Mouse (Mus musculus) midbrain, embryonic 10.5 days (tissue): Measurements from ENCODE around the gene Spata18. TPM values are rescaled to one million over a fixed set of nuclear protein-coding genes. Genes with fewer than 3 reads are reported as not detected.

Experiments used
- DNase-seq: peaks from one replicate; pipeline ENCODE4 v3.0.0-alpha.2; 2017; ENCODE audit warnings: low spot score
- H3K27ac ChIP-seq: fragments of 300-500 bp; sonication (generic); replicated peaks from 2 replicates; pipeline ENCODE4 v1.5.1; 2016; ENCODE audit warnings: mild to moderate bottlenecking
- H3K27me3 ChIP-seq: fragments of 300-500 bp; sonication (generic); 2 replicates; pipeline ENCODE4 v1.6.1; 2016; ENCODE audit warnings: low read depth, mild to moderate bottlenecking; ENCODE audit not compliant: poor library complexity, severe bottlenecking
- H3K36me3 ChIP-seq: fragments of 300-500 bp; sonication (generic); 2 replicates; pipeline ENCODE4 v1.6.1; 2016; ENCODE audit warnings: mild to moderate bottlenecking, moderate library complexity
- H3K4me1 ChIP-seq: fragments of 300-500 bp; sonication (generic); 2 replicates; pipeline ENCODE4 v1.6.1; 2016
- H3K4me3 ChIP-seq: fragments of 300-500 bp; sonication (generic); 2 replicates; pipeline ENCODE4 v1.5.1; 2016; ENCODE audit warnings: mild to moderate bottlenecking, moderate library complexity
- H3K9me3 ChIP-seq: fragments of 300-500 bp; sonication (generic); replicated peaks from 2 replicates; pipeline ENCODE4 v1.6.1; 2016; ENCODE audit warnings: mild to moderate bottlenecking
- WGBS: fragments of 180-500 bp; shearing (Covaris S2); methylation state at CpG from one replicate; pipeline ENCODE4 v1.1.7; 2016; 5-methylcytosine and 5-hydroxymethylcytosine counted together
- polyA plus RNA-seq: library from polyadenylated mRNA; unstranded; fragments of >200 nt; fragmentation: Nextera tagmentation; extraction: Ambion mirVana; gene quantifications from 2 replicates; pipeline ENCODE4 v1.2.1, GENCODE M21; 2016

Spata18 gene
- polyA plus RNA-seq, 1 experiment from 2014 or later, result not detected

- Histone ChIP-seq H3K9me3 (no peaks in the 10 kb centered on the region), H3K36me3 (no peaks in the 10 kb centered on the region), H3K4me1 (no peaks in the 10 kb centered on the region), H3K4me3 (no peak overlapping the region), H3K27ac (no peak overlapping the region), H3K27me3 (no peaks in the 10 kb centered on the region)
- 89% methylated on average over 3 of the region's 3 CpGs for WGBS
- DNase-seq, result no peak
Observed at GRCm38 (mm10) chr5:73675604-73676003, 24.4 kb downstream of the Spata18 start.

GRCm38 (mm10) chr5:73676626-73677025 is 25.4 kb downstream of the Spata18 start:
- no peaks in the 10 kb centered on the region for H3K36me3 ChIP-seq
- no peaks in the 10 kb centered on the region for H3K4me1 ChIP-seq
- WGBS, result 81% methylated on average over 13 of the region's 13 CpGs
- no peak overlapping the region for H3K4me3 ChIP-seq
- no peak for DNase-seq
- no peaks in the 10 kb centered on the region for H3K27me3 ChIP-seq
- no peak overlapping the region for H3K27ac ChIP-seq
- H3K9me3 ChIP-seq, result no peaks in the 10 kb centered on the region

- H3K36me3 ChIP-seq, result no peaks in the 10 kb centered on the region
- H3K9me3 ChIP-seq, result no peaks in the 10 kb centered on the region
- H3K27me3 ChIP-seq, result no peaks in the 10 kb centered on the region
- 84% methylated on average over 6 of the region's 6 CpGs for WGBS
- peaks cover 3% of the 10 kb centered on the region; the same call in 1 of the 2 replicates for H3K4me1 ChIP-seq
- H3K27ac ChIP-seq, result no peak overlapping the region
- no peak overlapping the region for H3K4me3 ChIP-seq
- DNase-seq, result no peak
Observed at GRCm38 (mm10) chr5:73683221-73683620, 32.0 kb downstream of the Spata18 start.

- 70% methylated on average over 9 of the region's 9 CpGs for WGBS
- H3K27ac ChIP-seq, result no peak overlapping the region
- DNase-seq, result no peak
- H3K36me3 ChIP-seq, result no peaks in the 10 kb centered on the region
- H3K9me3 ChIP-seq, result no peaks in the 10 kb centered on the region
- H3K4me3 ChIP-seq, result no peak overlapping the region
- no peaks in the 10 kb centered on the region for H3K27me3 ChIP-seq
- H3K4me1 ChIP-seq, result peaks cover 3% of the 10 kb centered on the region; the same call in 1 of the 2 replicates
Observed at GRCm38 (mm10) chr5:73683706-73684409, 32.7 kb downstream of the Spata18 start.

- H3K27me3 ChIP-seq, result no peaks in the 10 kb centered on the region
- DNase-seq, result no peak
- no peaks in the 10 kb centered on the region for H3K9me3 ChIP-seq
- H3K4me3 ChIP-seq, result no peak overlapping the region
- peaks cover 3% of the 10 kb centered on the region; the same call in 1 of the 2 replicates for H3K4me1 ChIP-seq
- H3K36me3 ChIP-seq, result no peaks in the 10 kb centered on the region
- 43% methylated on average over 4 of the region's 4 CpGs for WGBS
- H3K27ac ChIP-seq, result no peak overlapping the region
Observed at GRCm38 (mm10) chr5:73686149-73686548, 35.0 kb downstream of the Spata18 start.

- H3K27me3 ChIP-seq, result no peaks in the 10 kb centered on the region
- H3K27ac ChIP-seq, result no peak overlapping the region
- peaks cover 10% of the 10 kb centered on the region; the same call in 1 of the 2 replicates for H3K4me1 ChIP-seq
- WGBS, result 92% methylated on average over 1 of the region's 1 CpGs
- H3K36me3 ChIP-seq, result no peaks in the 10 kb centered on the region
- DNase-seq, result no peak
- no peaks in the 10 kb centered on the region for H3K9me3 ChIP-seq
- H3K4me3 ChIP-seq, result no peak overlapping the region
Observed at GRCm38 (mm10) chr5:73688576-73688975, 37.4 kb downstream of the Spata18 start.

GRCm38 (mm10) chr5:73690146-73690545 is 39.0 kb downstream of the Spata18 start:
- no peaks in the 10 kb centered on the region for H3K9me3 ChIP-seq
- no peaks in the 10 kb centered on the region for H3K36me3 ChIP-seq
- no peaks in the 10 kb centered on the region for H3K27me3 ChIP-seq
- H3K4me1 ChIP-seq, result peaks cover 10% of the 10 kb centered on the region; the same call in 1 of the 2 replicates
- WGBS, result 53% methylated on average over 2 of the region's 2 CpGs
- H3K4me3 ChIP-seq, result no peak overlapping the region
- DNase-seq, result no peak
- H3K27ac ChIP-seq, result no peak overlapping the region

- DNase-seq, result no peak
- Histone ChIP-seq H3K9me3 (no peaks in the 10 kb centered on the region), H3K27ac (no peak overlapping the region), H3K4me1 (peaks cover 10% of the 10 kb centered on the region; the same call in 1 of the 2 replicates), H3K36me3 (no peaks in the 10 kb centered on the region), H3K4me3 (no peak overlapping the region), H3K27me3 (no peaks in the 10 kb centered on the region)
- WGBS, result 28% methylated on average over 15 of the region's 15 CpGs
Observed at GRCm38 (mm10) chr5:73691723-73692520, 40.7 kb downstream of the Spata18 start.

GRCm38 (mm10) chr5:73693778-73694177 is 42.6 kb downstream of the Spata18 start:
- H3K27me3 ChIP-seq, result no peaks in the 10 kb centered on the region
- H3K36me3 ChIP-seq, result no peaks in the 10 kb centered on the region
- no peaks in the 10 kb centered on the region for H3K9me3 ChIP-seq
- no peak overlapping the region for H3K4me3 ChIP-seq
- WGBS, result 84% methylated on average over 1 of the region's 1 CpGs
- H3K4me1 ChIP-seq, result peaks cover 7% of the 10 kb centered on the region; the same call in 1 of the 2 replicates
- no peak for DNase-seq
- H3K27ac ChIP-seq, result no peak overlapping the region

- Histone ChIP-seq H3K27me3 (no peaks in the 10 kb centered on the region), H3K36me3 (no peaks in the 10 kb centered on the region), H3K4me3 (no peak overlapping the region), H3K4me1 (peaks cover 7% of the 10 kb centered on the region; the same call in 1 of the 2 replicates), H3K9me3 (no peaks in the 10 kb centered on the region), H3K27ac (no peak overlapping the region)
- DNase-seq, result no peak
- 81% methylated on average over 4 of the region's 4 CpGs for WGBS
Observed at GRCm38 (mm10) chr5:73694254-73695015, 43.3 kb downstream of the Spata18 start.

GRCm38 (mm10) chr5:73697700-73698099 is 46.5 kb downstream of the Spata18 start:
- no peaks in the 10 kb centered on the region for H3K9me3 ChIP-seq
- DNase-seq, result no peak
- no peaks in the 10 kb centered on the region for H3K27me3 ChIP-seq
- H3K36me3 ChIP-seq, result no peaks in the 10 kb centered on the region
- H3K4me1 ChIP-seq, result no peaks in the 10 kb centered on the region
- H3K4me3 ChIP-seq, result no peak overlapping the region
- H3K27ac ChIP-seq, result no peak overlapping the region
- WGBS, result 84% methylated on average over 4 of the region's 4 CpGs

GRCm38 (mm10) chr5:73701063-73701890 is 50.1 kb downstream of the Spata18 start:
- Histone ChIP-seq H3K4me3 (no peak overlapping the region), H3K36me3 (no peaks in the 10 kb centered on the region), H3K27me3 (no peaks in the 10 kb centered on the region), H3K4me1 (no peaks in the 10 kb centered on the region), H3K27ac (no peak overlapping the region), H3K9me3 (no peaks in the 10 kb centered on the region)
- no peak for DNase-seq
- 84% methylated on average over 17 of the region's 17 CpGs for WGBS
